Mouse (Mus musculus) brain, embryonic 14.5 days (tissue): ENCODE data around the gene Gucy1b1.

Experiments used
- CTCF ChIP-seq: fragments of 200-500 bp; IDR thresholded peaks from 2 replicates; pipeline ENCODE4 v1.5.1; 2012; ENCODE audit warnings: inconsistent platforms, mild to moderate bottlenecking, moderate library complexity, borderline replicate concordance; ENCODE audit not compliant: insufficient read depth, insufficient read length; ENCODE audit errors: extremely low read depth
- POLR2A ChIP-seq: fragments of 200-500 bp; IDR thresholded peaks from 2 replicates; pipeline ENCODE4 v1.6.1; 2012; ENCODE audit warnings: mild to moderate bottlenecking, inconsistent platforms, borderline replicate concordance; ENCODE audit not compliant: poor library complexity, insufficient read depth, insufficient read length, severe bottlenecking; ENCODE audit errors: extremely low read depth

DNA sequence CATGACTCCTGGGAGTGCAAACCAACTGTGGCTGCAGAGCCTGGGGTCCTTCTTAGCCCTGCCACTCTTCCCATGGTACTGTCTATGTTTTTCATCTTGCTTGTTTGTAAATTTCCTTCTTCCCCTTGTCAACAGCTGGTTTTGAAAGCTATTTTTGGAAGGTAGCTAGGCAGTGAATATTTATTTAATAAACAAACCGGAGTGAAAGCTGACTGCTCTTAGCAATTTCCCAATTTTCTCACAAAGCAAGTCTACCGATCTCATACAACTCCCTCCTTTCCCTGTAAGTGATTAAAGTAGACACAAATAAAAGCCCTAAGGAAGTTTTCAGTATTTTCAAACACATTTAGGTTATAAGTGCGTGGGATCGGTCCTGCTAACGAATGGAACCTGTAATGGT, 29.6 kb downstream of the Gucy1b1 start:
- no peak for TF ChIP-seq CTCF
- no peak for TF ChIP-seq POLR2A
